ENCODE assay signal across 7 mouse cellular contexts in the genomic region with DNA sequence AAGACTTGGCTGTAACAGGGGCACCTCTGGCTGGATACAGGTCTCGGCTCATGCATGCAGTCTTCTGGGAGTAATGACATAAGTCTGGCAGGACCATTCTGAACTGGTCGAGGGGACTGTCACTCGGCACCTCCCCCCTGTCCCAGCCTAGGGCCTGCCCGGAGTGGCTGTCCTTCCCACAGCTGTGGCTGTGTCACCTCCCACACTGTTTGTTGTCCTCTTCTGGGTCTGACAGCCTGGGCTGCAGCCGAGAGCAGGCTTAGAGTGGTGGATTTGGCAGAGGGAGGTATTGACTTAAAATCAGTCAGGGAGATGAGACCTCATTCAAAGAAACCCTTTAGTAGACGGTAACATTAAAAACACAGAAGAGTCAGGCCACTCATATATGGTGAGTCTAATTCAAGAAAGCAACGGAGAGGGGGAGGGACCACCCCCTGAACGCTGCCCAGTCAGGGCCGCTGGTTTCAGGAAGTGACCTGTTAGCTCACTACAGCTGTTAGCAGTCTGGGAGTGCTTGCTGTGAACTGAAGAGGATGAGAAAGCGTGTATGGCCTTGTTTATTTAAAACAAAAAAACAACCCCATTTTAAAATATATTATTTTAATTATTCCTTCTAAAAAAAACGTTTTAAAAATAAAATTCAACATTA.
A peak's percentile ranks its signal among the peaks of the same experiment; 100 is the strongest.
DNase-seq lines count a peak whose midpoint lies in the region; ATAC-seq lines count a peak whose summit lies in the region.

No protein-coding gene starts in this region.

- DNase-seq in lung, postnatal 36 days = no peak
- DNase-seq in Muller cell, postnatal 12 days (ENCODE audit: inconsistent ontology term) = no peak
- DNase-seq in gastrocnemius, postnatal 10 days = no peak

- no peak overlapping the region for H3K9ac ChIP-seq in lung, embryonic 15.5 days
- H3K9ac ChIP-seq in heart, embryonic 15.5 days = no peak overlapping the region
- H3K9ac ChIP-seq in limb, embryonic 15.5 days = no peak overlapping the region
- H3K9ac ChIP-seq in stomach, embryonic 16.5 days (ENCODE audit: low read length) = peak overlapping the region; percentile 31; the same call in 1 of the 2 replicates

- peak overlapping the region; percentile 37 for H3K4me2 ChIP-seq in lung, embryonic 15.5 days
- peak overlapping the region; percentile 53 for H3K4me2 ChIP-seq in heart, embryonic 15.5 days
- H3K4me2 ChIP-seq in limb, embryonic 15.5 days = no peak overlapping the region
- H3K4me2 ChIP-seq in stomach, embryonic 16.5 days (ENCODE audit: low read depth, low read length) = peak overlapping the region; percentile 33; the same call in 1 of the 2 replicates

- H3K9me3 ChIP-seq in lung, embryonic 15.5 days = no peaks in the 10 kb centered on the region
- H3K9me3 ChIP-seq in heart, embryonic 15.5 days (replicated peaks) = no peaks in the 10 kb centered on the region
- no peaks in the 10 kb centered on the region for H3K9me3 ChIP-seq in limb, embryonic 15.5 days
- no peaks in the 10 kb centered on the region for H3K9me3 ChIP-seq in stomach, embryonic 16.5 days (replicated peaks; ENCODE audit: control insufficient read depth, low read length)

- H3K4me3 ChIP-seq in lung, embryonic 15.5 days = no peak overlapping the region
- H3K4me3 ChIP-seq in heart, embryonic 15.5 days = peak overlapping the region; percentile 20
- H3K4me3 ChIP-seq in limb, embryonic 15.5 days = no peak overlapping the region
- no peak overlapping the region for H3K4me3 ChIP-seq in stomach, embryonic 16.5 days (replicated peaks; ENCODE audit: low read length)

- ATAC-seq in lung, embryonic 15.5 days (ENCODE audit: borderline replicate concordance, extremely low read depth, low FRiP score, low TSS enrichment) = peak; percentile 87
- peak; percentile 77 for ATAC-seq in heart, embryonic 15.5 days (replicated peaks; ENCODE audit: insufficient number of reproducible peaks, insufficient read depth, low FRiP score, low read depth)
- no peak for ATAC-seq in limb, embryonic 15.5 days (ENCODE audit: insufficient number of reproducible peaks, low FRiP score, low TSS enrichment, low read depth)
- ATAC-seq in stomach, embryonic 16.5 days (ENCODE audit: insufficient read depth, low FRiP score) = peak; percentile 52; the same call in 1 of the 2 replicates

- peaks cover 29% of the 10 kb centered on the region for H3K4me1 ChIP-seq in lung, embryonic 15.5 days
- H3K4me1 ChIP-seq in heart, embryonic 15.5 days (replicated peaks) = peaks cover 25% of the 10 kb centered on the region
- peaks cover 31% of the 10 kb centered on the region for H3K4me1 ChIP-seq in limb, embryonic 15.5 days
- peaks cover 17% of the 10 kb centered on the region for H3K4me1 ChIP-seq in stomach, embryonic 16.5 days (ENCODE audit: control insufficient read depth, insufficient read depth, low read length)

- H3K27ac ChIP-seq in lung, embryonic 15.5 days = peak overlapping the region; percentile 75
- H3K27ac ChIP-seq in heart, embryonic 15.5 days = peak overlapping the region; percentile 56
- 0 out of 2 replicates have a peak overlapping the region, but pooled peaks have one; percentile 14 for H3K27ac ChIP-seq in limb, embryonic 15.5 days
- peak overlapping the region; percentile 21; the same call in 1 of the 2 replicates for H3K27ac ChIP-seq in stomach, embryonic 16.5 days (ENCODE audit: low read length)

- H3K27me3 ChIP-seq in lung, embryonic 15.5 days = no peaks in the 10 kb centered on the region
- no peaks in the 10 kb centered on the region; the same call in 1 of the 2 replicates for H3K27me3 ChIP-seq in heart, embryonic 15.5 days
- H3K27me3 ChIP-seq in limb, embryonic 15.5 days = no peaks in the 10 kb centered on the region
- H3K27me3 ChIP-seq in stomach, embryonic 16.5 days (ENCODE audit: control insufficient read depth, insufficient read depth, low read length) = no peaks in the 10 kb centered on the region

- no peaks in the 10 kb centered on the region for H3K36me3 ChIP-seq in lung, embryonic 15.5 days
- H3K36me3 ChIP-seq in heart, embryonic 15.5 days = no peaks in the 10 kb centered on the region
- no peaks in the 10 kb centered on the region for H3K36me3 ChIP-seq in limb, embryonic 15.5 days
- H3K36me3 ChIP-seq in stomach, embryonic 16.5 days (ENCODE audit: control insufficient read depth, insufficient read depth, low read length) = no peaks in the 10 kb centered on the region

- WGBS in lung, embryonic 15.5 days = 6% methylated on average over 11 of the region's 11 CpGs
- WGBS in heart, embryonic 15.5 days = 10% methylated on average over 11 of the region's 11 CpGs
- WGBS in limb, embryonic 15.5 days = 22% methylated on average over 11 of the region's 11 CpGs
- WGBS in stomach, embryonic 16.5 days = 24% methylated on average over 11 of the region's 11 CpGs

Comparison
In these comparisons a context has a peak if more than half of its experiments do, and no peak if none do; other contexts are left out.
1. H3K27ac ChIP-seq: peak in every context shown above with its lines; median percentile 75 in lung, embryonic 15.5 days; 56 in heart, embryonic 15.5 days; 21 in stomach, embryonic 16.5 days; 14 in limb, embryonic 15.5 days.